Mouse (Mus musculus) granulocyte monocyte progenitor cell, adult 5-6 weeks (primary cell): ENCODE data around the gene Cntn1. TPM values are rescaled to one million over a fixed set of nuclear protein-coding genes. Genes with fewer than 3 reads are reported as not detected.
A peak's percentile ranks its signal among the peaks of the same experiment; 100 is the strongest.
"Not testable (repeated sequence)": the region's sequence is repeated elsewhere in the genome, so short reads cannot be mapped to it uniquely, and the experiment has no call there.

ENCODE experiments used
- ATAC-seq: replicated peaks from 2 replicates; pipeline ENCODE4 v1.8.0; 2016; ENCODE audit warnings: mild to moderate bottlenecking, moderate TSS enrichment, inconsistent platforms; ENCODE audit not compliant: poor library complexity, severe bottlenecking
- total RNA-seq, 2 experiments: library from RNA; stranded (forward) in 1 of 2; stranded (reverse) in 1 of 2; fragments of 200-712, 200-1000 nt in 1 of 2; fragments of >200 nt in 1 of 2; fragmentation: Nextera tagmentation in 1 of 2; gene quantifications; 2 replicates each; pipeline ENCODE4 v1.2.3; 2014 to 2017

The Cntn1 gene
- total RNA-seq, 2 experiments from 2014 or later = not detected

DNA sequence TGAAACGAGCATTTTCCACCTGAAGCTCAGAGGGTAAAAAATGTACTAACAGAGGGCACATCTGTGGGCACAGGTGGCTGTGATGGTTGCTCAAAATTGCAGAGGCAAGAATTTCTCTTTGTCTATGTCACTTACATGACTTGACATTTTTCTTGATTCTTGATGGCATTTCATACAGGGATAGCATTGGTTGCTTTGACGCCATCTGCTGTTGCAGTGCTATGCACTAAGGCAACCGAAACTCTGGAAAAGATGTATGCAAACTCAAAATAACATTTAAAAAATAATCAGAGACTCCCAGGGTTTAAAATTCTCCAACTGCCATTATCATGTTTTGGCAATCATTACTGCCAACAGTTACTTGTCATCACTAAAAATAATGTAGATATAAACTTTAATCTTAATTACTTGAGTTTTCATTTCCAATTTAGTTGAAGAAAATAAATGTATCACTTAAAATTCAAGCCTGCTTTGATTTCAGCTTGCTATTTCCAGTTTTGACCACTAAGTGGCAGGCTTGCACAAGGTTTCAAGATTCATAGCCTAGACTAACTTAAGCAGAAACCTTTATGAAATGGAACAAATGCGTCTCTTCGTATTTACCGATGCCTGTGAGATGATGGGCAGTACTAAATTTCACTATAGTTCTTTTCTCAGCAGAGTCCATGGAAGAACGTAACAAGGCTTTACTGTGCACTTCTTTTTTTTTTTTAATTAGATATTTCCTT is 214.2 kb downstream of the Cntn1 start:
- ATAC-seq = peak; percentile 70

DNA sequence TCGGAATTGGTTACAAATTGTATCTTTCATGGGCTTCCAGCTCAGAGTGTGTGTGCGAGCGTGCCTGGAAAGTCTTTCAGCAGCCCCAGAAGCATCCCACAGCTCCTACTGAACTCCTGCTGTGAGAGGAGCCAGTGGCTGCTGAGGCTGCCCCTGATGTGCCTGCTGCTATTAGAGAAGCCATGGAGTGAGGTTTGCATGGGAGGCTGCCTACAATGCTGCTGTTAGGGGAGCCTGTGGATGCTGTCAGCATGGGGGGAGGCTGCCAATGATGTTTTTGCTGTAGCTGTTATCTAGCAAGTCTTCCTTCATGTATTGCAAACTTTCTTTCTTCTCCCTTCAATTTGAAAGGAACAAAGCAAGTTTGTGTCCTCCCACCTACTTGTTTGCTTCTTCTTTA is 217.4 kb downstream of the Cntn1 start:
- ATAC-seq = no peak

DNA sequence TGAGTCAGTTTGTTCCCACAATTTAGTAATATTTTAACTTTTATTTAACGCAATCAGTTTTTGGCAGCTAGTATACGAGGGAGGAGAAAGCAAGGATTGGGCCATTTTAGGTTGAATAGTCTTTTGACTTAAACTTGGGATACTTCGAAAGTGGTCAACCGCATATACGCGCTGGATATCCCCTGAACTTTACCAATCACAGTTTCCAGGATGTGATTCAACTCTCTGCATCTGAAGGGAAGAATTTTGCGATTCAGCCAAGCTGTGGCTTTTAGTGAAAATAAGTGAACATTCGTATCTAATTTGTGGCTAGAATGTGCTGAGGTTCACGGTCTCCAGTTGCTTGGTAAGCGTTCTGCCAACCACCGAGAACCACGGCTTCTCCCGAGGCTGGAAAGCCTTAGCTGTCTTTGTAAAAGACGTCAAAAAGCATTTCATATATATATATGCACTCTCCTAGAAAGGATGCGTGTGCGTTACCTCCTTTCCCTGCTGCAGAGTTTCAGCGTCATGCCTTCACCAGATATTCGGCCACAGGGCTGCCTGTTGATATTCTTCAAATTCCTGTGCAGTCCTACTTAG is 217.9 kb downstream of the Cntn1 start:
- no peak for ATAC-seq

DNA sequence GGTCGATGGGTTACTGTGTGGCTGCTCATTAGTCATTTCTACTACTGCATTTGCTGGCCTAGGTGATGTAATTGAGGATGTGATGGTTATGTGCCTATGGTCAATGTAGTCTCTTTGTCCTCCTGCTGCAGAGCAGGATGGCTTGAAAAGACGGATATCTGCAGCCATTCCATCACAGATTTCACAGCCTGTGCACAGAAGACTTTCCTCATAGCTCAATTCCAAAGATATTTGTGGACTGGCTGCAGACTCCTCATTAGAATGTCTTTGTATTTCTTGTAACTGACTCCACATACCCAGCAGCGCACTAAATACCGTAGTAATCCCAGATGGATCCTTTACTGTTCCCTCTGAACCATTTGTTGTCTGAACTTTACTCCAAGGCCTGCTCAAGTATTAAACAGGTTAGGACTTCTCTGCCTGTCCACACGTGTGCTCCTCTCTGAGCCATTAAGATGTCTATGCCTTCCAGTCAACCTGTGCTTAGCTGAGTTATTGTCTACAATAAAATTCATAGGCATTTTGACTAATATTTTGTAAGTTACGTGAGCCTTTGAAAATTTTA is 220.9 kb downstream of the Cntn1 start:
- ATAC-seq = no peak

DNA sequence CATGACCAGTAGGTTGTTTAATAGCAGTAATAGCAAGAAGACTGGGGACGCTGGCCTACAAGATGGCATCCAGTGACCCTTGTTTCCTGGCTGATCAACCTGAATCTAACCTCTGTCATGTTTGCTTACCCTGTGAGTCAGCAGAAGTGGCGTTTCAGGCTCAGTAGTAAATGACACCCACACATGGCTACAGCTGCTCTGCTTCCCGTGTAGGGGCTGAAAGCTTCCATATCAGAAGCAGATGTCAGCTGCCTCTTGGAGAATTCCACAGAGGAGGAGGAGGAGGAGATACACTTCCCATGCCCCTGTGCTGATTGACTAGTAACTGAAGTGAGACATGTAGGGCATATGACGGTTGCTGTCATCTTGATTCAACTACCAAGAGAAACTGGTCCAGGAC is 225.9 kb downstream of the Cntn1 start:
- ATAC-seq = no peak

DNA sequence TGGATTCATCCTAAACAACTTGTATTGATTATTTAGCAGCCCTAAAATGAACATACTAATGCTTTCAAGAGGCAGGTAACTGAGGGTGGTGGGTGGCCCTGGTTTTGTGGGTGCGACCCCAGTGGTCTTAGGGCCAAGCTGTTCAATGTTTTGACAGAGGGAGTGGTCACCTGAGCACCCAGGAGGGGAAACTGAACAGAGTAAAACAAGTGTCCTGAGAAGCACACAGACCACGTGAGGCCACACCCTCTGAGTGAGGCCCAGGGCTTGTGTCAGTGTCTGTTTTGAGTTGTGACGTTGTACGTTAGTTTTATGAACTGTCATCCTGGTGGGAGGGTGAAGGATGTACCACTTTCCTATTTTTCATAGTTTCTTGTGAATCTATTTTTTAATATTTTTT is 227.0 kb downstream of the Cntn1 start:
- ATAC-seq = no peak

DNA sequence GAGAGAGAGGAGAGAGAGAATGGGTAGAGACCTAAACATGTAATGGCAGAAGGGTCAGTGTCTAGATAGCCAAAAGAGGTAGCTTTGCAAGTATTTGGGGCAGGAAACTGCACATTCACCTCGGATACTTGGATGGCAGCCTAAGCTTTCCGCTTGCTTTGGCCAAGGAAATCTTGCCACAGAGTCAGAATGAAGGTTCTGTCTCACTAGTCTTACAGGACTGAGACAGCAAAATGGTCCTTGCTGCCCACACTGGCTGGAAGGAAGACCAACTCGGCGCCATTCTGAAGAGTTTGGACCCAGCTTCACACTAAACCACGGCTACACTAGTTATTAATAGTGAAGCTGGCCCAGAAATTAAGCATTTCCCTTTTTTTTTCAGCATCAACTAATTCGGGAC is 230.0 kb downstream of the Cntn1 start:
- no peak for ATAC-seq

DNA sequence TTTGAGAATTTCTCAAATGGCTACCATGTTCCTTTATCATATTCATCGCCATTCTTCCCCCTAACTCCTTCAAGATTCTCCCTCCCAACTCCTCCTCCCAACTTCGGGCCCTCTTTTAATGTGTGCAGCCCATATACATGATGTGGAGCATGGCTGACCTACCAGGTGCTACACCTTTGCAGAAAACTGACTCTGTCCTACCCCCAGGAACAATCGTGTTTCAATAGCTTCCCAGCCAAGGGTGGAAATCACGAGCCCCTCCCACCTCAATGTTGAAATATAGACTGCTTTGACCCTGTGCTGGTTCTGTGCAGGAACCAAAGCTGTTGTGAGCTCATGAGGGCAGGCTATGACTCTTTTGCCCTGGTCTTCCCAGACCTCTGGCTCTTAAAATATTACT is 236.7 kb downstream of the Cntn1 start:
- ATAC-seq = no peak

DNA sequence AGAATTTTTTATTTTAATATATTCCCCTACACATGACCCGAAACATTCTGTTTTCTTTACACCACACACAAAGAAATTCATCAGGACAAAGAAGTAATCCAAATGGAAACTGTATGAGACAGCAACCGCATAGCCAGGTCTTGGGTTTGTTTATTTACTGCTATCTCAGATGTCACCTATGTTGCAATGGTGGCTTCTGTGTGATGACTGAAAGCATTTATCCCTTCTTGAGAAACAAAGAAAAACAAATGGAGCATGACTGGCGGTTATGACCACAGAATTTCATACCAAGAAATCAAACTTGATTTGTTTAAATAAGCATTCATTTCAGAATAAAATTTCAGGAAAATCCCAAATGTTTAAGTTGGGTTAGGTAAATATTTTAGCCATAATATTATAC is 245.5 kb downstream of the Cntn1 start:
- ATAC-seq = no peak

DNA sequence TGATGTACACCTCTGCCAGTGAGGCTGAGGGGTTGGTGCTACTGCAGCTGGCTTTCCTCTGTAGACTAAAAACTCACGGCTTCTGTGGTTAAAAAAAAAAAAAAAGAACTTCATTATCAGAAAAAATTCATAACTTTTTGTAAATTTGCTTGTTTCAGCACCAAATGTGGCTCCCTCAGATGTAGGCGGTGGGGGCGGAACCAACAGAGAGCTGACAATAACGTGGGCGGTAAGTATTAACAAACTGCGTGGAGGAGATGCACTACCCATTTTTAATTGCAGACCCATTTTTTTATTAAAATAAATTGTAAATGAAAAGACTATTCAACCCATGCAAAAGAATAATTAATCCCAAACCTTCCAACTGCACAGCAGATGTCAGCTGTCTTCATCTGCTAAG is 251.8 kb downstream of the Cntn1 start:
- ATAC-seq = no peak

DNA sequence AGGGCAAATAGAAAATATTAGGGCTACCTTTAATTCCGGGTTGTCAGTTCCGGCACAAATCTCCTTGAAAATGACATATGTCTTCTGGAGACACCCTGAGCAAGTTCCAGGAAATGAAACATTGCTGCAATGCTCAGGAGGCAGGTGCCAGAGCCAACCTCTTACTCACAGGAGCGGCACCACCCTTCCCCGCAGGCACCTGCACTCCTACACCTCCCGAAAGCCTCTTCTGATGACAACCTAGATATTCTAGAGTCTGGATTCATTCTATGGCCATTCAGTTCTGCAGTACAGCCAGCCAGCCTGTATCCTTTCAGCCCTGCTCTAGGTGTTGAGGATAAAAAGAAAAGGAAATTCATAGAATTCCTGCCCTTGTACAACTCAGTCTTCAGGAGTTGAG is 253.3 kb downstream of the Cntn1 start:
- ATAC-seq = no peak

DNA sequence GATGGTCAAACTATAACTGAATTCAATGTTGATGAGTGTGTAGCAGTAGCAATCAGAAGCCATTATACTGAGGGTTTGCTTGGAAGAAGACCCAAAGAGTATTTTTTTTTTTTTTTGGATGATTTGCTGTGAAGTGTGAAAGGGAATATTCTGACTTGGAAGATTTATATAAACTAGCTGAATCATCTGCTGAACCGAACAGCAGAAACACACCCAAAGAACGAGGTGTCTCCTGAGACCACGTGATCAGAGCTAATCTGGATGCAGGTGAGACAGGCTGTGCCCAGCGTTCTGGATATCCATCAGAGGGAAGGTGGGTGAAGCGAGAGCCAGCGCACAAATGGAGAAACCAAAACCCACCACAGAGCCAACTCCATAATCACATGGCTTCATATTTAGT is 271.0 kb downstream of the Cntn1 start:
- ATAC-seq = no peak

DNA sequence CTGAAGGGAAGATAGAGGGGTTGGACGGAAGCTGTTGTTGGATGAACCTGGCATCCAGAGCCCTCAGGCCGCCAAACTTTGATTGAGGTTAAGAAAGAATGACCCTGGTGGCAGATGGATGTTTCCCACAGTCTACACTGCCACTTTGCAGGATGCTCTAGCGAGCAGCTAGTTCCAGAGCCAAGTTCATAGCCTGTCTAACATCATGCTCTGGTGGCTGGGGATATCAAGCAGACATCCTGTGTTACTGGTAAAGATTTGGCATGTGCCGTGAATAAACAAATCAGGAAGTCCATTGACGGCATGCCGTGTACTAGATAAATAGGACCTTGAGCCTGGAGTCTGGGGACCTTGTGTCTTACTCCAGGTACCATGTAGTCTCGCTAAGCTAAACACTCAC is 276.1 kb downstream of the Cntn1 start:
- no peak for ATAC-seq

DNA sequence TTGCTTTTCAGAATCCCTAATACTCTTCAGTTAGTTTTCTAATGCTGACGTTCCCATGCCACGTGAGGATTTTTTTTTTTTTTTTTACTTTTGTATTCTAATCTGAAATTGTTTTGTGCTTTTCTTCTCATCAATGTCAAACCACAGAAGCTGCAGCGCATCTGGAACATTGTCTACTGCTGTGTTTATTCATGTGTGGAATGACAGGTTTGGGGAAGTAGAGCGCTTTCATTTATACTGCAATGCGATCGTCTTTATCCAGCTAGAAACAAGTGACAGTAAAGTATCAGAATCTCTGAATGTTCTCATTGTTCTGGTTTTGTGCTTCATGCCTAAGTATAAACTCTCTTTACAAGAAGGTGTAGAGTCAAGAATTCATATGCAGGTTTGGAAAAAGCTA is 289.3 kb downstream of the Cntn1 start:
- no peak for ATAC-seq

DNA sequence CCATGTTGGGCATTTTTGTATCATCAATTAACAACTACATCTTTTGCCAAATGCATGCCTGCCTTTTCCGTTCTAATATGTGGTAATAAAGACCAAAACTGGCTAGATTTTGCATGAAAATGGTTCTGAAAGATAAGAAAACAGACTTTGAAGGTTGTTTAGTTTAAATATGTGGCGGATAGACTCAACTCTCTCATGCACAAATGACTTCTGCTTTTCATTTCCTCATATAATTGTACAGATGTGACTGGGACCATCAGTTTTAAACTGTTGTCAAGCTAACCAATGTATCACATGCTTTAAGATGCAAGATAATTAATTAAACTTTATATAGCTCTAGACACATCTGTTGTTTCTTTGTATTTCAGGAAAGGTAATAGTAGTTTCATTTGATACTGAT is 290.5 kb downstream of the Cntn1 start:
- ATAC-seq = no peak

DNA sequence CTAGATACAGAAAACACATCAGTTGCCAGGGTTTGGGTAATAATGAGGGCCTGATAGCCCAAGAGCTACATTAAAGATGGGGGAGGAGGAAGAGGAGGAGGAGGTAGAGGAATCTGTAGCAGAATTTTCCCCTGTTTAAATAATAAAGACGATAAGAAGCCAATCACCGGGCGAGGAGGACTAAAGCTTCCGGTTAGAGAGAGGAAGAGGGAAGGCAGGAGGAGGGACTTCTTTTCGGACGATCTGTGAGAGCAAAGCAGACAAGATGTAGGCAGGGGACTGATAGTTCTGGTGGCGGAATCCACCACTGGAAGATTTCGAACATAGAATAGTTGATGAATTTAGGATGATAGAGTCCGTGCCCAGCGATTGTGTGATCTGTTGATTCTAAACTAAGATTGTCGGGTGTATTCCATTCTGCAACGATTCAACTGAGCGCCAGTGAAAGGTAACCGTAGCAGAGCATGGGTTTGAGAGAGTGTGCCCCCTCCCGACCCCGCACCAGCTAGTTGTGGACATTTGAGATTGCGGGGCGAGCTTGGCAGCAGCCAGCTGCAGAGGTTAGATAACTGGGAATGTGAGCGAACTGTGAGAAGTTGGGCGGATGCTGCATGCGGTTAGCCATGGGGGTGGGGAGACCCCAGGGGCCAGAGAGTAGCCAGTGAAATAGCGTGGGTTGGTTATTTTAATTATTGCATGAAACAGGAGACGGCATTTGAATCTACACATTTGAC is 293.3 kb downstream of the Cntn1 start:
- ATAC-seq = peak; percentile 52; the same call in 1 of the 2 replicates

DNA sequence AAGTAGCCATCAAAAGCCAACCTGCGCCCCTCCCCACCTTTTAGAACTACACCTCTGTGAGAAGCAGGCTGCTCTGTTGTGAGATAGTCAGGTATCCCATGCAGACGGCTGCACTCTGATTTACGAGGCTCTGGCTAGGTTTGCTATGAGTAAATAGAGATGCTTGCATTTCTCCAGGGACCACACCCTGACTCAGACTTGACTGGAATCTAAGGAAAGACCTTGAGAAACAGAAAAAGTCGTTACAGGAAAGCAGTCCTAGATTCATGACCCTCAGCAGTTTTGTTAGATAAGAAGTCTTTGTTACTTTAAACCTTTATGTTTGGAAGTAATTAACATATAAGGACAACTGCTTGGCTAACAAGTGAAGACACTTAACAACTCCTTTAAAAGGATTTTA is 296.5 kb downstream of the Cntn1 start:
- no peak for ATAC-seq

DNA sequence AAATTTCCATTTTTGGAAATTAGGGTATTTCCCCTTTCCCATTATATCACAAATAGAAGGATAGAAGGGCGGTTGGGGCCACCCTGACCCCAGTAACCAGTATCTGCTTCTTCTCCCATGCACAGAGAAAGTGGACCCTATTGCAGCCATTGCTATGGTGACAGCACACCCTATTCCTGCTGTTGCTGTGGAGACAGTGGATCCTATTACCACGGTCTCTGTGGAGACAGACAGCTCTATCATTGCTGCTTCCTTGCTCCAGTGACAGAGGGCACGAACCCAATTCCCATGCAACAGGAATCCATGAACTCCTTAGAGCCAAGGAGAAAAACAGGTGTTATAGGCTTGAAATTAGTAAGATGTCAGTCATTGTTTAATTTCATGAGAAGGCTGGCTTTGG is 296.9 kb downstream of the Cntn1 start:
- ATAC-seq = no peak

DNA sequence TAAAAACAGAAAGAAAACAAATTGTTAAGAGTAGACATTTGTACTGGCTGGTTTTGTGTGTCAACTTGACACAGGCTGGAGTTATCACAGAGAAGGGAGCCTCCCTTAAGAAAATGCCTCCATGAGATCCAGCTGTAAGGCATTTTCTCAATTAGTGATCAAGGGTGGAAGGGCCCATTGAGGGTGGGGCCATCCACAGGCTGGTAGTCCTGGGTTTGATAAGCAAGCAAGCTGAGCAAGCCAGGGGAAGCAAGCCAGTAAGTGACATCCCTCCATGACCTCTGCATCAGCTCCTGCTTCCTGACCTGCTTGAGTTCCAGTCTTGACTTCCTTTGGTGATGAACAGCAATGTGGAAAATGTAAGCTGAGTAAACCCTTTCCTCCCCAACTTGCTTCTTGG is 297.5 kb downstream of the Cntn1 start:
- ATAC-seq = not testable (repeated sequence)

DNA sequence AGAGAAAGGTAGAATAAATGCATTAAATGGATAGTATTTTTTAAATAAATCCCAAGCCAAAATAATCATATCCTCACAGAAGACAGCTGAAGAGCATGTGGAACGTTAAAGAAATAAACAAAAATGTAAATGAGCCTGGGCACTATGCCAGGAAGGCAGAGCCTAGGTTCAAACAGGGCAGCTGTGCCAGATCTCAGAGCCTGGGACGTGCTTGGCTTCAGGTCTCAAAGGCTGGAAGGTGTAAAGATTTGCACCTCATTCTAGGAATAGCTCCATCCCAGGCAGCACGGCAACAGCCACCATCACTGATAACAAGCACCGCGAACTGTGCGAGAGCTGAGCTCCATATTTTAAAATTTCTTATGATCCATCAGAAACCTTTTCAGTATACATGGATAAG is 313.2 kb downstream of the Cntn1 start:
- no peak for ATAC-seq

DNA sequence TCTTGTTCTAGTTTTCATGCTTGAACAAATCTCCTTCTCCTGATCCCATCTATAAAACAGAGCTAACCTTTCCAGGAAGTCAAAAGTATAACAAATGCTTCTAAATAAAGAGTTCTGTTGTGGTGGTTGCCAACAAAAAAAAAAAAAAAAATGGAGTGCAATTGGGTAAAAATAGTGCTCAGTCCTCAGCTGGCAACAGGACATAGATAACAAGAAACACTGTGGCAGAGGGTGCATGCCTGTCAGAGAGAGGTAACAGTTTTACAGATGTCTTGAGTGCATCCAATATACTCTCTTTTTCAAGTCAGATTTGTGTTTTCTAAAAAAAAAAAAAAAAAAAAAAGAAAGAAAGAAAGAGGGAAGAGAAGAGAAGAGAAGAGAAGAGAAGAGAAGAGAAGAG is 313.6 kb downstream of the Cntn1 start:
- no peak for ATAC-seq
